Mouse (Mus musculus) testis, adult 2 months (tissue): ENCODE measurements around the gene Ntf5.

Experiments used
- CTCF ChIP-seq: fragments of 200-500 bp; IDR thresholded peaks from 2 replicates; pipeline ENCODE4 v1.5.1; 2012; ENCODE audit warnings: low read depth, mild to moderate bottlenecking, inconsistent platforms, low read length, moderate library complexity; ENCODE audit not compliant: control insufficient read depth, insufficient read depth, insufficient replicate concordance
- POLR2A ChIP-seq: fragments of 200-500 bp; IDR thresholded peaks from 2 replicates; pipeline ENCODE4 v1.6.1; 2012; ENCODE audit warnings: low read depth, mild to moderate bottlenecking, inconsistent platforms, low read length, moderate library complexity; ENCODE audit not compliant: control insufficient read depth

- TF ChIP-seq POLR2A (no peak), CTCF (no peak)
Observed at GRCm38 (mm10) chr7:45414740-45415224, 1.3 kb downstream of the Ntf5 start.
